Mouse (Mus musculus) splenic B cell, adult 2 months (primary cell): ENCODE measurements around the gene Ndufaf4.

Source experiments
- DNase-seq: peaks from one replicate; pipeline ENCODE4 v3.0.0-alpha.2; 2011; ENCODE audit warnings: low read depth, low spot score
- H3K27me3 ChIP-seq: 2 replicates; pipeline ENCODE4 v1.6.1; 2012; ENCODE audit warnings: mild to moderate bottlenecking, low read length, moderate library complexity, mixed read lengths; ENCODE audit not compliant: control insufficient read depth, poor library complexity, insufficient read depth, severe bottlenecking
- H3K36me3 ChIP-seq: 2 replicates; pipeline ENCODE4 v1.6.1; 2012; ENCODE audit warnings: mild to moderate bottlenecking, low read length, moderate library complexity, mixed read lengths; ENCODE audit not compliant: control insufficient read depth, poor library complexity, insufficient read depth, severe bottlenecking

The Ndufaf4 gene

GRCm38 (mm10) chr4:24928260-24928780, 30.4 kb downstream of the Ndufaf4 start:
- Histone ChIP-seq H3K27me3 (no peaks in the 10 kb centered on the region), H3K36me3 (no peaks in the 10 kb centered on the region)
- DNase-seq: no peak

DNA sequence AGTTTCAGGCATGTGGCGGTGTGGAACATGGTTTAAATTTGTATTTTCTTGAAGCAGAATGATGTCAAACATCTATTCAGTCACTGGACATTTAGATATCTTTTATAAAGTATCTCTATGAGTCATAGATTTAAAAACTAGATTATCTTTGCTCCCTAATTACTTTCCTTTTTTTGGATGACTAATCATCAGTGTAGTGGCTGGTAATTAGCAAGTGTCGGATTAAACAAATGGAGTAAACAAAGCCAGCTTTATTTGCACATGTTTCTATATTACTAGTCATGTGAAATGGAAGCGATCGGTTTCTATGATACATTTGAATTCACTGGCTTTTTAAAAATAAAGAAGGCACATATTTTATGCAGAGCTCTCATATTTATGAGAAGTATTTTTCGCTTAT, 31.0 kb downstream of the Ndufaf4 start:
- DNase-seq: no peak
- no peaks in the 10 kb centered on the region for H3K27me3 ChIP-seq
- no peaks in the 10 kb centered on the region for H3K36me3 ChIP-seq

GRCm38 (mm10) chr4:24942728-24943424, 45.0 kb downstream of the Ndufaf4 start:
- no peak for DNase-seq
- H3K27me3 ChIP-seq: no peaks in the 10 kb centered on the region
- H3K36me3 ChIP-seq: no peaks in the 10 kb centered on the region
